Mouse (Mus musculus): ENCODE data around the gene Sh3bp4. TPM values are rescaled to one million over a fixed set of nuclear protein-coding genes. Genes with fewer than 3 reads are reported as not detected.

The Sh3bp4 gene
- polyA plus RNA-seq, 1 experiment from 2014 or later: 1.2 TPM

DNA sequence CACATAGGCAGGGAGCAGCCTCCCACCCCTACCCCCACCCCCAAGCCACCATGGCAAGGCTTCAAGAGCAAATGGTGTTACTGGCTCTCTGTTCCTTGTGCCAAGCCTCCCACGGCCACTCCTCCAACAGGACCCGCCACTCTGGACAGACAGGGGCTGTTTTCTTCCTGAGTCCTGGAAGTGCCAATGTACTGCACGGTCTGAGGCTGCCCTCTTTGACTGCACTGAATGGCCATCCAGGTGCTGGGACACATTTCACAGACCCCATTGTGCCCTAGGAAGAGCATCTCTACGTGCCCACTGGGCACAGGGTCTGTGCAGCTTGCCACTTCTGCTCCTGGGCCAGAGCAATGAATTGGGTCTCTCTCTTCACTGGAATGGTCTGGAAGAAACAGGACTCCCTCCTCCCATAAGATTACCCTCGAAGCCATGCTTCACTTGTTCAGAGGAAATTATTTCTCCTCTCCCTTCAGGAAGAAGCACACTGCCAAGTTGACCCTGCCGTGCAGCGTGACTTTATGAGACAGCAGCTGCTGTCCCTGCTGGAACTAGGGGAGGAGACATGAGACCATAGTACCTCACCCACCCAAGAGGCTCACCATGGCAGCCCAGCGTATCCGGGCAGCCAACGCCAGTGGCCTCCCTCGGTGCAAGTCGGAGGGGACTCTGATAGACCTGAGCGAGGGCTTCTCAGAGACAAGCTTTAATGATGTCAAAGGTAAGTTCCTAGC lies 67.0 kb downstream of the Sh3bp4 start:
- Histone ChIP-seq H3K27ac (ENCODE audit: low read length) (no peak overlapping the region), H3K27me3 (ENCODE audit: control insufficient read depth, insufficient read depth, low read depth, low read length) (no peaks in the 10 kb centered on the region), H3K4me1 (ENCODE audit: control insufficient read depth, low read depth, low read length) (no peaks in the 10 kb centered on the region), H3K4me2 (ENCODE audit: low read depth, low read length) (no peak overlapping the region), H3K4me3 (ENCODE audit: low read depth, low read length) (no peak overlapping the region), H3K9ac (ENCODE audit: low read depth, low read length) (no peak overlapping the region), H3K36me3 (ENCODE audit: control insufficient read depth, insufficient read depth) (no peaks in the 10 kb centered on the region), H3K9me3 (replicated peaks; ENCODE audit: control insufficient read depth, low read length) (no peaks in the 10 kb centered on the region)
- 66% methylated on average over 13 of the region's 13 CpGs for WGBS (ENCODE audit: insufficient replicate concordance)
- no peak for ATAC-seq (ENCODE audit: low read depth)

DNA sequence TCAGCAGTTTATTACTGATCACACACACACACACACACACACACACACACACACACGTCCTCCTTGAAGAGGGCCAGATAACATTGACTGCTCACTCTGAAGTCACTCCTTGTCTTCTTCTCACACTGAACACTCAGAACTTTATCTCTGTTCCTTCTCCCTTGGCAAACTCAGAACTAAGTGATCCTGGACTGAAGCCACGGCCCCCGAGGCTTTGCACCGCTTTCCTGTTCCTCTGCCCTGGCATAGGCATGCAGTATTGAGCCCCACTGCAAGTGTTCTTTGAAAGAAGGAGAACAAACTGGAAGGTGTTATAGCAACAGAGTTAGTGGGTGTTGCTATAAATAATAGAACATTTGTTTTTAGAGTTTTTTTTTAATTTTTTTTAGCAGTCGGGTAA lies 68.1 kb downstream of the Sh3bp4 start:
- WGBS (ENCODE audit: insufficient replicate concordance): 44% methylated on average over 5 of the region's 5 CpGs
- ATAC-seq (ENCODE audit: low read depth): no peak
- no peak overlapping the region for H3K27ac ChIP-seq (ENCODE audit: low read length)

DNA sequence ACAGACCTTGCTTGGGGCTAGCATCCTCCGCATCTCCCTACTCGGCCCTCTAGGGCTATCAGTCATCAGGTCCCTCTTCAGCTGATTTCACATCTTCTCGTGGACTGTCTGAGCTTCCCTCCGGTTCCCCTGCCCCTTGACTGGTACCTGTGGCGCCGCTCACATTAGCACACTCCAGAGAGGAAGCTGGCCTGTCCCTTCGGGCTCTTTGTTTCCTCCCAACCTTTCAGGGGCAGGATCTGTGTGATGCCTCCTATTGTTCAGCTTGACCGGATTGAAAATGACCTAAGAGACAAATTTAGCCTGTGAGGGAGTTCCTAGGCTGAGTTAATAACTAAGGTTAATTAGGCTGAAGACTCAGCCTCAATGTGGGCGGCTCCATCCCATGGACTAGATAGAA lies 69.9 kb downstream of the Sh3bp4 start:
- Histone ChIP-seq H3K27me3 (ENCODE audit: control insufficient read depth, insufficient read depth, low read depth, low read length) (no peaks in the 10 kb centered on the region), H3K9ac (ENCODE audit: low read depth, low read length) (no peak overlapping the region), H3K4me2 (ENCODE audit: low read depth, low read length) (no peak overlapping the region), H3K27ac (ENCODE audit: low read length) (no peak overlapping the region), H3K4me1 (ENCODE audit: control insufficient read depth, low read depth, low read length) (no peaks in the 10 kb centered on the region), H3K36me3 (ENCODE audit: control insufficient read depth, insufficient read depth) (no peaks in the 10 kb centered on the region), H3K4me3 (ENCODE audit: low read depth, low read length) (no peak overlapping the region), H3K9me3 (replicated peaks; ENCODE audit: control insufficient read depth, low read length) (no peaks in the 10 kb centered on the region)
- 72% methylated on average over 9 of the region's 9 CpGs for WGBS (ENCODE audit: insufficient replicate concordance)
- no peak for ATAC-seq (ENCODE audit: low read depth)

More for the DNA sequence above, 68.1 kb downstream of the Sh3bp4 start:
- Histone ChIP-seq H3K9me3 (replicated peaks; ENCODE audit: control insufficient read depth, low read length) (no peaks in the 10 kb centered on the region), H3K4me2 (ENCODE audit: low read depth, low read length) (no peak overlapping the region), H3K4me3 (ENCODE audit: low read depth, low read length) (no peak overlapping the region), H3K9ac (ENCODE audit: low read depth, low read length) (no peak overlapping the region), H3K36me3 (ENCODE audit: control insufficient read depth, insufficient read depth) (no peaks in the 10 kb centered on the region), H3K27me3 (ENCODE audit: control insufficient read depth, insufficient read depth, low read depth, low read length) (no peaks in the 10 kb centered on the region), H3K4me1 (ENCODE audit: control insufficient read depth, low read depth, low read length) (no peaks in the 10 kb centered on the region)

DNA sequence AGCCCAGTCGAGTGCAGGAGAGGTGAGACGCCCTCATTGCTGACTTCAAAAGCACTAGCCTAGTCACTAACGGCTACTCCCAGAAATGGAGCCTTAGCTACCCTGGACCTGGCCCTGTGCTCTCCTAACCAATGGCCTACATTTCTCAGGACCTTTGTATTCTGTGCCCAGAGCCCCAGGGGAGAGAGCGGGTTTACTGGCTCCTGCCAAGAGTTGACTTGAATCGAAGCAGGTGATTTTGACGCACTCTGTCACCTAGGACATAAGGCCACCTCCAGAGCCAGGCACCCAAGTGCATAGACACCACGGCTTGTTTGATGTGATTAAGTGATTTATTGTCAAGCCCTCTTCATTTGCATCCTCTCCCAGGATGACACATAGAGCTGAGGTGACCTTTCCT lies 80.9 kb downstream of the Sh3bp4 start:
- no peaks in the 10 kb centered on the region for H3K36me3 ChIP-seq (ENCODE audit: control insufficient read depth, insufficient read depth)
- 65% methylated on average over 7 of the region's 7 CpGs for WGBS (ENCODE audit: insufficient replicate concordance)
- H3K9me3 ChIP-seq (replicated peaks; ENCODE audit: control insufficient read depth, low read length): no peaks in the 10 kb centered on the region
- H3K27ac ChIP-seq (ENCODE audit: low read length): no peak overlapping the region
- no peak overlapping the region for H3K4me2 ChIP-seq (ENCODE audit: low read depth, low read length)
- no peak for ATAC-seq (ENCODE audit: low read depth)
- no peaks in the 10 kb centered on the region for H3K27me3 ChIP-seq (ENCODE audit: control insufficient read depth, insufficient read depth, low read depth, low read length)
- H3K4me3 ChIP-seq (ENCODE audit: low read depth, low read length): no peak overlapping the region
- no peaks in the 10 kb centered on the region for H3K4me1 ChIP-seq (ENCODE audit: control insufficient read depth, low read depth, low read length)
- H3K9ac ChIP-seq (ENCODE audit: low read depth, low read length): no peak overlapping the region

DNA sequence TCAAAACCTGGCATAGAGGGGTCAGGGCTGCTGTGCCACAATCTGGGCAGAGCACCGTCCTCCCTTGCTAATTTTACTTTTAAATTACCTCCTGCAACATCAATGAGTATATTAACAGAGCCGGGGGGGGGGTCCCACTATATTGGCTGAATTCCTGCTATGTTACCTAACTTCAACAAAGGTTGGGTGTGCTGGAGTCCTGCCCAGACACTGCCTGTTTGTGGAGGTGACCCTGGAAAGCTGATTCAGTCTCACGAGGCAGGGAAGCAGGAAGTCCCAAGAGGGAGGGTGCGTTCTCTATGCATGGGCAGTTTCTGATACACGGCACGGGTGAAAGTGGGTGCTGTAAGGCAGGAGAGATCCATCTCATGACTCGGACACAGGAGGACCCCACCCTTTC lies 82.4 kb downstream of the Sh3bp4 start:
- Histone ChIP-seq H3K4me1 (ENCODE audit: control insufficient read depth, low read depth, low read length) (no peaks in the 10 kb centered on the region), H3K9ac (ENCODE audit: low read depth, low read length) (no peak overlapping the region), H3K27ac (ENCODE audit: low read length) (no peak overlapping the region), H3K27me3 (ENCODE audit: control insufficient read depth, insufficient read depth, low read depth, low read length) (no peaks in the 10 kb centered on the region), H3K4me3 (ENCODE audit: low read depth, low read length) (no peak overlapping the region), H3K9me3 (replicated peaks; ENCODE audit: control insufficient read depth, low read length) (no peaks in the 10 kb centered on the region), H3K4me2 (ENCODE audit: low read depth, low read length) (no peak overlapping the region), H3K36me3 (ENCODE audit: control insufficient read depth, insufficient read depth) (no peaks in the 10 kb centered on the region)
- WGBS (ENCODE audit: insufficient replicate concordance): 60% methylated on average over 7 of the region's 7 CpGs
- no peak for ATAC-seq (ENCODE audit: low read depth)

DNA sequence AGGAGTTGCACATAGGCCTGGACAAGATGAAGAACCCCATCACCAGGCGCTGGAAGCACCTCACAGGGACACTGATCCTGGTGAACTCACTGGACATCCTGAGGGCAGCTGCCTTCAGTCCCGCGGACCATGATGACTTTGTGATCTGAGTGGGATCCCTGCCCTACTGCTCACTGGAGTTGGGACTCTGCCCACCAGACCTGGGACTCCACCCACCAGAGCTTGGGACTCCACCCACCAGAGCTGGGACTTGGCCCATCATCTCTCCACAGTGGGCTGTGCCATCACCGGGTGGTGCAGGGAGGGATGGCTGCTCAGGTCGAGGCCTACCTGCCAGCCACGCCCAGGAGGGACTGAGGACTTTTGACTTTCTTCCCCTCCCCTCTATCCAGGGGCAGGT lies 83.0 kb downstream of the Sh3bp4 start:
- H3K4me1 ChIP-seq (ENCODE audit: control insufficient read depth, low read depth, low read length): no peaks in the 10 kb centered on the region
- H3K36me3 ChIP-seq (ENCODE audit: control insufficient read depth, insufficient read depth): no peaks in the 10 kb centered on the region
- H3K4me2 ChIP-seq (ENCODE audit: low read depth, low read length): no peak overlapping the region
- ATAC-seq (ENCODE audit: low read depth): no peak
- H3K4me3 ChIP-seq (ENCODE audit: low read depth, low read length): no peak overlapping the region
- no peak overlapping the region for H3K27ac ChIP-seq (ENCODE audit: low read length)
- 59% methylated on average over 6 of the region's 6 CpGs for WGBS (ENCODE audit: insufficient replicate concordance)
- H3K9ac ChIP-seq (ENCODE audit: low read depth, low read length): no peak overlapping the region
- no peaks in the 10 kb centered on the region for H3K9me3 ChIP-seq (replicated peaks; ENCODE audit: control insufficient read depth, low read length)
- no peaks in the 10 kb centered on the region for H3K27me3 ChIP-seq (ENCODE audit: control insufficient read depth, insufficient read depth, low read depth, low read length)

DNA sequence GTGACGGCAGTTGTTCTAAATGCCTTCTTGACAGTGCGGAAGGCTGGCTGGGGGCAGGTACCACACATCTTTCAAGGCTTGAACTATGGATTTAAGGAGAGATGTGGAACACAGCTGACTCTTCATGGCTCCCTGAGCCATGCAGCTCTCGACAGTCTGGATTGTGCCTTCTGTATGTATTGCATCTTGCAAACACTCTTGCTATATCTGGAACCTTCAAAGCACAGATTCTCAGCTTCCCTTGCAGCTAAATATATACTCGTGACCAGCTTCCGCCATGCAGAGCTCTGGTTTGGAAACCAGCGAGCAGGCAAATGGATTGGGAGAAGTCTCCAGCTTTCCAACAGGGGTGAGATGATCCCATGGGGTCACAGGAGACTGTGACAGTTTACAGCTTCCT lies 93.3 kb downstream of the Sh3bp4 start:
- H3K9me3 ChIP-seq (replicated peaks; ENCODE audit: control insufficient read depth, low read length): no peaks in the 10 kb centered on the region
- no peaks in the 10 kb centered on the region for H3K27me3 ChIP-seq (ENCODE audit: control insufficient read depth, insufficient read depth, low read depth, low read length)
- no peaks in the 10 kb centered on the region for H3K4me1 ChIP-seq (ENCODE audit: control insufficient read depth, low read depth, low read length)
- no peak overlapping the region for H3K4me3 ChIP-seq (ENCODE audit: low read depth, low read length)
- H3K9ac ChIP-seq (ENCODE audit: low read depth, low read length): no peak overlapping the region
- H3K36me3 ChIP-seq (ENCODE audit: control insufficient read depth, insufficient read depth): no peaks in the 10 kb centered on the region
- no peak overlapping the region for H3K4me2 ChIP-seq (ENCODE audit: low read depth, low read length)
- H3K27ac ChIP-seq (ENCODE audit: low read length): no peak overlapping the region
- no peak for ATAC-seq (ENCODE audit: low read depth)
- WGBS (ENCODE audit: insufficient replicate concordance): 62% methylated on average over 6 of the region's 6 CpGs

DNA sequence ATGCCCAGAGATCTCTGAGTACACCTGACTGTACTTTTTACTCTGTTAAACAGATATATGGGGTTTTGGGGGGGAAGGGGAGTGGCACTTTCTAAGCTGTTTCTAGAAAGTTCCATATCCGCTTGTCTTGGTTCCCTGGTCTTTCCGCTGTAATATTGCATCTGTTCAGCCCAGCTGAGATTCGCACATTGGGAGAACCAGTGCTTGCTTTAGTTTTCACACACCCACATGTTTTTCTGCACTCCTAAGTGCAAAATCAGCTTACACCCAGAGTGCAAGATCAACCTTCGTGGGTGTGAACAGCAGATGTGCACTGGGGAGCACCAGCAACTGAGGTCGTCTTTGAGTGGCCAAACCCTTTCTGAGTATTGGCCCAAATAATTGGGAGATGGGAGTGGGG lies 94.1 kb downstream of the Sh3bp4 start:
- no peaks in the 10 kb centered on the region for H3K4me1 ChIP-seq (ENCODE audit: control insufficient read depth, low read depth, low read length)
- WGBS (ENCODE audit: insufficient replicate concordance): 67% methylated on average over 5 of the region's 5 CpGs
- no peak overlapping the region for H3K4me2 ChIP-seq (ENCODE audit: low read depth, low read length)

DNA sequence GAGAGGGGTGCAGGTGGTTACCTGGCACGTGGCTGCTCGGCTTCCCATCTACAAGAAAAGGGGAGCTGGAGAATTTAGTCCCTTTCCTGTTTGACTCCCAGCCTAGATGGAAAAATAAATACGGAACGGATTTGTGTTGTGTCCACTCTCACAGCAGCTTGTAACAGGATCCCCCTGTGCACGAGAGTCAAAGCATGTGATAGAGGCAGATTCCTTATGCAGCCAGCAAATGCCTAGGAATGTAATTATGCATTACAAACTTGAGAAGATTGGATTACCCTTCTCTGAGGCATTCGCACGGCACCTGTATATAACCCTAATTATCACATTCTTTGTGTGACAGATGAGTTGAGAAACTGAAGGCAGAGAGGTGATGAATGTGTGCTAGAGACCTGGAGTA lies 94.5 kb downstream of the Sh3bp4 start:
- no peak overlapping the region for H3K9ac ChIP-seq (ENCODE audit: low read depth, low read length)
- H3K27ac ChIP-seq (ENCODE audit: low read length): no peak overlapping the region
- H3K27me3 ChIP-seq (ENCODE audit: control insufficient read depth, insufficient read depth, low read depth, low read length): no peaks in the 10 kb centered on the region

More for the DNA sequence above, 94.1 kb downstream of the Sh3bp4 start:
- no peak for ATAC-seq (ENCODE audit: low read depth)
- H3K4me3 ChIP-seq (ENCODE audit: low read depth, low read length): no peak overlapping the region
- H3K27me3 ChIP-seq (ENCODE audit: control insufficient read depth, insufficient read depth, low read depth, low read length): no peaks in the 10 kb centered on the region
- H3K9me3 ChIP-seq (replicated peaks; ENCODE audit: control insufficient read depth, low read length): no peaks in the 10 kb centered on the region
- no peak overlapping the region for H3K27ac ChIP-seq (ENCODE audit: low read length)
- H3K36me3 ChIP-seq (ENCODE audit: control insufficient read depth, insufficient read depth): no peaks in the 10 kb centered on the region
- H3K9ac ChIP-seq (ENCODE audit: low read depth, low read length): no peak overlapping the region

More for the DNA sequence above, 94.5 kb downstream of the Sh3bp4 start:
- Histone ChIP-seq H3K9me3 (replicated peaks; ENCODE audit: control insufficient read depth, low read length) (no peaks in the 10 kb centered on the region), H3K4me3 (ENCODE audit: low read depth, low read length) (no peak overlapping the region), H3K4me2 (ENCODE audit: low read depth, low read length) (no peak overlapping the region), H3K36me3 (ENCODE audit: control insufficient read depth, insufficient read depth) (no peaks in the 10 kb centered on the region), H3K4me1 (ENCODE audit: control insufficient read depth, low read depth, low read length) (no peaks in the 10 kb centered on the region)
- 48% methylated on average over 7 of the region's 7 CpGs for WGBS (ENCODE audit: insufficient replicate concordance)
- no peak for ATAC-seq (ENCODE audit: low read depth)
